Mouse (Mus musculus): Measurements from ENCODE around the gene Card9.

- TF ChIP-seq CTCF (IDR thresholded peaks at IDR 0.05; ENCODE audit: low read depth), result no peak
- TF ChIP-seq EP300 (IDR thresholded peaks at IDR 0.05; ENCODE audit: low read depth), result no peak
These were observed 48.8 kb downstream of the Card9 start for GRCm38 (mm10) chr2:26311936-26312335.

Data from heart, postnatal 0 days (tissue).